Mouse (Mus musculus) liver, adult 2 months (tissue): Measurements from ENCODE around the gene Plk3. TPM values are rescaled to one million over a fixed set of nuclear protein-coding genes. Genes with fewer than 3 reads are reported as not detected.
"Not testable (repeated sequence)": the region's sequence is repeated elsewhere in the genome, so short reads cannot be mapped to it uniquely, and the experiment has no call there.

Source experiments
- DNase-seq: peaks from one replicate; pipeline ENCODE4 v3.0.0-alpha.2; 2011; ENCODE audit warnings: low read depth, low spot score; ENCODE audit errors: extremely low read depth
- H3K27ac ChIP-seq: fragments of 200-500 bp; replicated peaks from 2 replicates; pipeline ENCODE4 v1.5.1; 2012; ENCODE audit warnings: low read depth, mild to moderate bottlenecking, control low read depth, inconsistent platforms, low read length; ENCODE audit not compliant: insufficient read depth
- H3K27me3 ChIP-seq: fragments of 200-500 bp; 2 replicates; pipeline ENCODE4 v1.6.1; 2012; ENCODE audit warnings: mild to moderate bottlenecking, moderate library complexity, low read length, inconsistent platforms; ENCODE audit not compliant: control insufficient read depth, insufficient read depth
- H3K36me3 ChIP-seq: fragments of 200-500 bp; 2 replicates; pipeline ENCODE4 v1.6.1; 2012; ENCODE audit warnings: low read length, inconsistent platforms; ENCODE audit not compliant: control insufficient read depth, insufficient read depth
- H3K4me1 ChIP-seq: fragments of 200-500 bp; 2 replicates; pipeline ENCODE4 v1.6.1; 2011; ENCODE audit warnings: low read length; ENCODE audit not compliant: control insufficient read depth, insufficient read depth
- H3K4me3 ChIP-seq: fragments of 200-500 bp; 2 replicates; pipeline ENCODE4 v1.5.1; 2011; ENCODE audit warnings: low read depth, mild to moderate bottlenecking, control low read depth, low read length, moderate library complexity; ENCODE audit not compliant: insufficient read depth
- H3K79me2 ChIP-seq: fragments of 200-500 bp; 2 replicates; pipeline ENCODE4 v1.6.1; 2012; ENCODE audit warnings: inconsistent platforms, mild to moderate bottlenecking, low read length, moderate library complexity; ENCODE audit not compliant: control insufficient read depth, insufficient read depth
- H3K9ac ChIP-seq: fragments of 200-500 bp; 2 replicates; pipeline ENCODE4 v1.6.1; 2012; ENCODE audit warnings: low read depth, mild to moderate bottlenecking, control low read depth, inconsistent platforms, low read length
- CTCF ChIP-seq: fragments of 200-500 bp; IDR thresholded peaks from 2 replicates; pipeline ENCODE4 v1.5.1; 2011; ENCODE audit warnings: low read depth, low read length, control low read depth
- POLR2A ChIP-seq: fragments of 200-500 bp; IDR thresholded peaks from 2 replicates; pipeline ENCODE4 v1.6.1; 2011; ENCODE audit warnings: low read length, control low read depth; ENCODE audit not compliant: insufficient read depth; ENCODE audit errors: extremely low read depth
- WGBS: fragments of 180-500 bp; shearing (Covaris S2); methylation state at CpG from one replicate; pipeline ENCODE4 v1.1.7; 2018; 5-methylcytosine and 5-hydroxymethylcytosine counted together
- polyA plus RNA-seq: library from polyadenylated mRNA; depleted of rRNA; stranded (reverse); fragments of >200 nt; gene quantifications from 2 replicates; pipeline ENCODE4 v1.2.3, GENCODE M21; 2012; rRNA removed
- total RNA-seq: library from RNA; depleted of rRNA; stranded (reverse); fragments of >200 nt; gene quantifications from 2 replicates; pipeline ENCODE4 v1.2.3, GENCODE M21; 2014; rRNA removed

The Plk3 gene
- total RNA-seq (10.7 and 19.5 TPM in 2 replicates), polyA plus RNA-seq (21.2 and 31.7 TPM in 2 replicates)

- Histone ChIP-seq H3K4me1 (peaks cover 26% of the 10 kb centered on the region), H3K27me3 (no peaks in the 10 kb centered on the region), H3K27ac (peak within 1 kb of the TSS; percentile 89), H3K4me3 (peak within 1 kb of the TSS; percentile 82), H3K36me3 (peaks cover 33% of the 10 kb centered on the region), H3K79me2 (peaks cover 6% of the 10 kb centered on the region; the same call in 1 of the 2 replicates), H3K9ac (peak within 1 kb of the TSS; percentile 85)
- 1% methylated on average over 48 of the region's 48 CpGs for WGBS
- peak; percentile 93 for DNase-seq
- peak; percentile 93 for TF ChIP-seq POLR2A
- TF ChIP-seq CTCF, result peak; percentile 13; the same call in 1 of the 2 replicates
Observed at GRCm38 (mm10) chr4:117133817-117134600, at the start of gene Plk3. TSS of gene Plk3 (minus strand) at chr4:117133963.

GRCm38 (mm10) chr4:117182759-117183096 lies 49.0 kb upstream of the Plk3 start:
- H3K27me3 ChIP-seq, DNase-seq, H3K4me1 ChIP-seq, H3K36me3 ChIP-seq, H3K79me2 ChIP-seq: not testable (repeated sequence)
- WGBS, result 11% methylated on average over 9 of the region's 9 CpGs
- H3K9ac ChIP-seq, result peak overlapping the region; percentile 56; the same call in 1 of the 2 replicates
- peak overlapping the region; percentile 64 for H3K4me3 ChIP-seq
- H3K27ac ChIP-seq, result peak overlapping the region; percentile 67

- peak within 1 kb of the TSS; percentile 67 for H3K27ac ChIP-seq
- H3K27me3 ChIP-seq, result no peaks in the 10 kb centered on the region
- no peak for TF ChIP-seq CTCF
- TF ChIP-seq POLR2A, result no peak
- H3K4me1 ChIP-seq, result peaks cover 5% of the 10 kb centered on the region; the same call in 1 of the 2 replicates
- under 1% methylated on average over 42 of the region's 42 CpGs for WGBS
- peak; percentile 82 for DNase-seq
- H3K36me3 ChIP-seq, result no peaks in the 10 kb centered on the region
- no peaks in the 10 kb centered on the region for H3K79me2 ChIP-seq
- H3K4me3 ChIP-seq, result peak within 1 kb of the TSS; percentile 64
- peak within 1 kb of the TSS; percentile 56; the same call in 1 of the 2 replicates for H3K9ac ChIP-seq
Observed at GRCm38 (mm10) chr4:117181863-117182758, 48.3 kb upstream of the Plk3 start, which contains the start of gene Kif2c. TSS of gene Kif2c (minus strand) at chr4:117182639.

DNA sequence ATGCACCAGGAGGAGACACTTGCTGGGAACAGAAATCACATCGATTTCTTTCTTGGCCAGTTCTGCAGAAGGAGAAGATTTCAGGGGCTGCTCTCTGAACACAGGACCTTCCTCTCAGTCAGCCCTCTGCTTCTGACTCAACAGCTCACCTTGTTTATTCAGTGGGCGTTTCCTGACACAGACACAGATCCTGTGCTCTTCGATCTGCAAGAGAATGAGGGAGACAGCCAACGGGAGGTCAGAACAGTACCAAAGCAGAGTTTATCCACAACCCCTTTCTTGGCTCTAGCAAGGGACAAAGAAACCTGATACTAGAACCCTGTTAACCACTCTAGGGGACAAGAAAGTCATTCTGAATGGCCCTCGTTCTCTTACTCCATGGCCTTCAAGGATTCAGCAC lies 36.2 kb upstream of the Plk3 start:
- TF ChIP-seq CTCF, result no peak
- H3K79me2 ChIP-seq, result no peaks in the 10 kb centered on the region
- peak; percentile 37 for DNase-seq
- WGBS, result 50% methylated on average over 5 of the region's 5 CpGs
- no peaks in the 10 kb centered on the region for H3K4me1 ChIP-seq
- H3K27me3 ChIP-seq, result no peaks in the 10 kb centered on the region
- no peak overlapping the region for H3K27ac ChIP-seq
- H3K4me3 ChIP-seq, result no peak overlapping the region
- H3K9ac ChIP-seq, result no peak overlapping the region
- H3K36me3 ChIP-seq, result no peaks in the 10 kb centered on the region

DNA sequence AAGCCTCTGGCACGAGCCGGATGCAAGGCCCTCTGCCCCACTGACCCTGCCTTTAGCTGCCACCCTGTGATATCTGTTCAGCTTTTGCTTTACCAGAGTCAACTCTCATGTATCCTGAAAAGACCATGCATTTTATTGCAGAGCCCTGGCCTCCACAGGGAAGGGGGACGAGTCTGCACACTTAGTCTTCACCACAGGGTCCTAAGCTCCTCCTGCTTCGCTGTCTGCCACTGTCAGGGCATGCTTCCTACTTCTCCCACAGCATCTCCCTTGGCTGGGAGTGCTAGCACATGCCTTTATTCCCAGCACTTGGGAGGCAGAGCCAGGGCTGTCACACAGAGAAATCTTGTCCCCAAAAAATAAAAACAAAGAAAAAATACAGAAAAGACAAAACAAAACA lies 27.4 kb upstream of the Plk3 start:
- WGBS, result 95% methylated on average over 4 of the region's 4 CpGs

More for the DNA sequence above, 27.4 kb upstream of the Plk3 start:
- no peak overlapping the region for H3K27ac ChIP-seq
- no peak overlapping the region for H3K9ac ChIP-seq
- H3K79me2 ChIP-seq, result no peaks in the 10 kb centered on the region
- no peak for TF ChIP-seq CTCF
- no peak for TF ChIP-seq POLR2A
- DNase-seq, result no peak
- H3K27me3 ChIP-seq, result no peaks in the 10 kb centered on the region
- H3K36me3 ChIP-seq, result no peaks in the 10 kb centered on the region
- H3K4me3 ChIP-seq, result no peak overlapping the region
- H3K4me1 ChIP-seq, result no peaks in the 10 kb centered on the region
